In genomic region chr15:102705226-102705894, GRCm38 (mm10) we compare ENCODE assay signal across 17 mouse cellular contexts. TPM values are rescaled to one million over a fixed set of nuclear protein-coding genes. Genes with fewer than 3 reads are reported as not detected.
DNase-seq lines count a peak whose midpoint lies in the region; ATAC-seq and TF ChIP-seq lines count a peak whose summit lies in the region.
"Had no signal": no experiment of that assay in that cellular context is flagged by ENCODE, and none has a peak within 500 bp of the region (broad histone marks: within the 10 kb centered on the region; RNA-seq: fewer than 3 reads in every experiment).

No protein-coding gene starts in this region.

- WGBS in intestine, embryonic 14.5 days: 39% methylated on average over 9 of the region's 9 CpGs
- 52% methylated on average over 9 of the region's 9 CpGs for WGBS in intestine, postnatal 0 days
- 39% methylated on average over 9 of the region's 9 CpGs for WGBS in neural tube, embryonic 11.5 days
- 22% methylated on average over 9 of the region's 9 CpGs for WGBS in hindbrain, postnatal 0 days
- WGBS in neural tube, embryonic 13.5 days: 29% methylated on average over 9 of the region's 9 CpGs

- no peak overlapping the region for H3K4me2 ChIP-seq in intestine, embryonic 14.5 days (ENCODE audit: low read length)
- H3K4me2 ChIP-seq in intestine, postnatal 0 days (replicated peaks; ENCODE audit: low read depth): no peak overlapping the region
- no peak overlapping the region for H3K4me2 ChIP-seq in neural tube, embryonic 11.5 days (ENCODE audit: low read depth)
- H3K4me2 ChIP-seq in hindbrain, postnatal 0 days (ENCODE audit: low read depth, low read length): no peak overlapping the region
- H3K4me2 ChIP-seq in neural tube, embryonic 13.5 days: no peak overlapping the region
- H3K4me2 ChIP-seq: heart, embryonic 11.5 days; intestine, embryonic 15.5 days had no signal

- H3K4me3 ChIP-seq in intestine, embryonic 14.5 days (ENCODE audit: low read depth, low read length): no peak overlapping the region
- no peak overlapping the region for H3K4me3 ChIP-seq in intestine, postnatal 0 days (ENCODE audit: low read depth, low read length)
- H3K4me3 ChIP-seq in neural tube, embryonic 11.5 days (ENCODE audit: low read depth, low read length): no peak overlapping the region
- H3K4me3 ChIP-seq in hindbrain, postnatal 0 days (ENCODE audit: low read length): no peak overlapping the region
- H3K4me3 ChIP-seq in neural tube, embryonic 13.5 days: no peak overlapping the region
- H3K4me3 ChIP-seq: intestine, embryonic 15.5 days; left cerebral cortex, adult 2 months had no signal

- no peak for DNase-seq in intestine, embryonic 14.5 days (ENCODE audit: low spot score)
- no peak for DNase-seq in neural tube, embryonic 11.5 days (ENCODE audit: low spot score)
- DNase-seq in neural tube, embryonic 10.5 days (ENCODE audit: extremely low spot score, low spot score): no peak
- DNase-seq in hindbrain, postnatal 0 days (ENCODE audit: low spot score): peak; percentile 60
- DNase-seq in urinary bladder, postnatal 4 days (ENCODE audit: low spot score in 2 of 2): no peak
- no peak for DNase-seq in heart, adult 8-10 months (ENCODE audit: low spot score)
- DNase-seq: adrenal gland, postnatal 10 days; cerebellum, adult 11 months; lung, adult 2 months; thymus, postnatal 36 days had no signal

- H3K36me3 ChIP-seq in intestine, embryonic 14.5 days (ENCODE audit: control insufficient read depth, insufficient read depth, low read length): peaks cover 31% of the 10 kb centered on the region
- H3K36me3 ChIP-seq in intestine, postnatal 0 days (ENCODE audit: control insufficient read depth, insufficient read depth): peaks cover 36% of the 10 kb centered on the region
- peaks cover 4% of the 10 kb centered on the region; the same call in 1 of the 2 replicates for H3K36me3 ChIP-seq in neural tube, embryonic 11.5 days (ENCODE audit: control insufficient read depth, insufficient read depth, low read length)
- H3K36me3 ChIP-seq in hindbrain, postnatal 0 days (ENCODE audit: insufficient read depth, low read length): peaks cover 18% of the 10 kb centered on the region
- H3K36me3 ChIP-seq in neural tube, embryonic 13.5 days: peaks cover 38% of the 10 kb centered on the region
- H3K36me3 ChIP-seq: intestine, embryonic 15.5 days had no signal

- H3K27ac ChIP-seq in intestine, embryonic 14.5 days (ENCODE audit: low read depth): no peak overlapping the region
- H3K27ac ChIP-seq in intestine, postnatal 0 days (ENCODE audit: low read depth, low read length): no peak overlapping the region
- peak overlapping the region; percentile 45 for H3K27ac ChIP-seq in neural tube, embryonic 11.5 days (ENCODE audit: low read depth, low read length)
- peak overlapping the region; percentile 55 for H3K27ac ChIP-seq in hindbrain, postnatal 0 days
- peak overlapping the region; percentile 73 for H3K27ac ChIP-seq in neural tube, embryonic 13.5 days (replicated peaks)
- H3K27ac ChIP-seq: intestine, embryonic 15.5 days; left cerebral cortex, adult 2 months had no signal

- H3K27me3 ChIP-seq in intestine, embryonic 14.5 days (replicated peaks; ENCODE audit: control insufficient read depth, insufficient read depth, low read length): no peaks in the 10 kb centered on the region
- H3K27me3 ChIP-seq in intestine, postnatal 0 days (replicated peaks; ENCODE audit: control insufficient read depth, insufficient read depth, low read length): no peaks in the 10 kb centered on the region
- H3K27me3 ChIP-seq in neural tube, embryonic 11.5 days (ENCODE audit: control insufficient read depth, insufficient read depth, low read length): no peaks in the 10 kb centered on the region; the same call in 1 of the 2 replicates
- H3K27me3 ChIP-seq in hindbrain, postnatal 0 days (ENCODE audit: insufficient read depth, low read length): no peaks in the 10 kb centered on the region
- H3K27me3 ChIP-seq in neural tube, embryonic 13.5 days: peaks cover 30% of the 10 kb centered on the region
- H3K27me3 ChIP-seq: Patski had no signal

- H3K9ac ChIP-seq in intestine, embryonic 14.5 days (ENCODE audit: low read length): no peak overlapping the region
- no peak overlapping the region for H3K9ac ChIP-seq in intestine, postnatal 0 days (ENCODE audit: low read depth, low read length)
- no peak overlapping the region for H3K9ac ChIP-seq in neural tube, embryonic 11.5 days (ENCODE audit: low read length)
- H3K9ac ChIP-seq in hindbrain, postnatal 0 days (replicated peaks; ENCODE audit: low read length): no peak overlapping the region
- no peak overlapping the region for H3K9ac ChIP-seq in neural tube, embryonic 13.5 days
- H3K9ac ChIP-seq: intestine, embryonic 15.5 days had no signal

- ATAC-seq in intestine, embryonic 14.5 days (replicated peaks; ENCODE audit: low FRiP score, low TSS enrichment, low read depth): 0 out of 2 replicates have a peak, but pooled peaks have one; percentile 38
- no peak for ATAC-seq in intestine, postnatal 0 days
- peak; percentile 41; the same call in 1 of the 2 replicates for ATAC-seq in neural tube, embryonic 11.5 days (ENCODE audit: insufficient read depth, low FRiP score, low TSS enrichment)
- peak; percentile 69 for ATAC-seq in hindbrain, postnatal 0 days
- peak; percentile 57 for ATAC-seq in neural tube, embryonic 13.5 days (ENCODE audit: low read depth)
- ATAC-seq: CD4-positive, CD25-positive, alpha-beta regulatory T cell, adult 4 months; intestine, embryonic 15.5 days; Patski had no signal

- H3K9me3 ChIP-seq in intestine, embryonic 14.5 days (ENCODE audit: control insufficient read depth, low read length): no peaks in the 10 kb centered on the region
- H3K9me3 ChIP-seq in intestine, postnatal 0 days (ENCODE audit: control insufficient read depth): no peaks in the 10 kb centered on the region
- H3K9me3 ChIP-seq in neural tube, embryonic 11.5 days (ENCODE audit: control insufficient read depth, low read length): no peaks in the 10 kb centered on the region
- no peaks in the 10 kb centered on the region for H3K9me3 ChIP-seq in hindbrain, postnatal 0 days (ENCODE audit: low read length)
- no peaks in the 10 kb centered on the region for H3K9me3 ChIP-seq in neural tube, embryonic 13.5 days
- H3K9me3 ChIP-seq: intestine, embryonic 15.5 days had no signal

- no peak for TF ChIP-seq CTCF in intestine, postnatal 0 days (IDR thresholded peaks at IDR 0.05; ENCODE audit: low read depth)
- no peak for TF ChIP-seq CTCF in hindbrain, postnatal 0 days (IDR thresholded peaks at IDR 0.05; ENCODE audit: low read depth)

- no peaks in the 10 kb centered on the region for H3K4me1 ChIP-seq in intestine, embryonic 14.5 days (replicated peaks; ENCODE audit: control insufficient read depth, insufficient read depth, low read length)
- H3K4me1 ChIP-seq in intestine, postnatal 0 days (replicated peaks; ENCODE audit: control insufficient read depth, insufficient read depth, low read length): no peaks in the 10 kb centered on the region
- H3K4me1 ChIP-seq in neural tube, embryonic 11.5 days (ENCODE audit: control insufficient read depth, insufficient read depth, low read length): peaks cover 5% of the 10 kb centered on the region; the same call in 1 of the 2 replicates
- H3K4me1 ChIP-seq in hindbrain, postnatal 0 days (ENCODE audit: insufficient read depth, low read length): no peaks in the 10 kb centered on the region
- peaks cover 36% of the 10 kb centered on the region for H3K4me1 ChIP-seq in neural tube, embryonic 13.5 days (replicated peaks)
- H3K4me1 ChIP-seq: intestine, embryonic 15.5 days had no signal

RNA-seq across cellular contexts. Expression of gene Calcoco1, which starts 16.6 kb away (rescaled TPM):
- polyA plus RNA-seq in intestine, embryonic 14.5 days (2014; fragmentation: Nextera tagmentation; extraction: Ambion mirVana): 30.6 and 35.8 TPM in 2 replicates
- 14.2 and 14.4 TPM in 2 replicates for polyA plus RNA-seq in intestine, postnatal 0 days (2015; fragmentation: Nextera tagmentation; extraction: Ambion mirVana)
- 36.7 and 40.9 TPM in 2 replicates for polyA plus RNA-seq in neural tube, embryonic 11.5 days (2014; fragmentation: Nextera tagmentation; extraction: Ambion mirVana)
- 26.6 and 32.4 TPM in 2 replicates for total RNA-seq in hindbrain, postnatal 0 days (2014; rRNA removed)
- 29.8 and 30.3 TPM in 2 replicates for polyA plus RNA-seq in hindbrain, postnatal 0 days (2015; fragmentation: Nextera tagmentation; extraction: Ambion mirVana)
- polyA plus RNA-seq in neural tube, embryonic 13.5 days (2015; fragmentation: Nextera tagmentation; extraction: Ambion mirVana): 35.7 and 41.9 TPM in 2 replicates
- total RNA-seq in heart, adult 8-10 months (2022): 100 to 1,000 TPM; 117 to 143 (median 127) TPM

RNA-seq across cellular contexts. Expression of gene Atp5g2, which starts 33.2 kb away (rescaled TPM):
- 81.3 and 87.4 TPM in 2 replicates for polyA plus RNA-seq in intestine, embryonic 14.5 days (2014; fragmentation: Nextera tagmentation; extraction: Ambion mirVana)
- 74.5 and 77.9 TPM in 2 replicates for polyA plus RNA-seq in intestine, postnatal 0 days (2015; fragmentation: Nextera tagmentation; extraction: Ambion mirVana)
- polyA plus RNA-seq in neural tube, embryonic 11.5 days (2014; fragmentation: Nextera tagmentation; extraction: Ambion mirVana): 64.9 and 66.5 TPM in 2 replicates
- 148 and 610 TPM in 2 replicates for total RNA-seq in hindbrain, postnatal 0 days (2014; rRNA removed)
- polyA plus RNA-seq in hindbrain, postnatal 0 days (2015; fragmentation: Nextera tagmentation; extraction: Ambion mirVana): 60.5 and 66.5 TPM in 2 replicates
- polyA plus RNA-seq in neural tube, embryonic 13.5 days (2015; fragmentation: Nextera tagmentation; extraction: Ambion mirVana): 45.9 and 48.1 TPM in 2 replicates
- 10 to 100 TPM; 21.1 to 79.9 (median 33.0) TPM for total RNA-seq in heart, adult 8-10 months (2022)

Comparison
In these comparisons a context has a peak if more than half of its experiments do, and no peak if none do; other contexts are left out.
1. H3K27ac ChIP-seq: peak in neural tube, embryonic 11.5 days (single experiment), hindbrain, postnatal 0 days (single experiment) and neural tube, embryonic 13.5 days (single experiment); none in intestine, embryonic 14.5 days (single experiment) and intestine, postnatal 0 days (single experiment).